Mouse (Mus musculus): ENCODE results near the gene Brinp1.
A peak's percentile ranks its signal among the peaks of the same experiment; 100 is the strongest.
"Not testable (repeated sequence)": the region's sequence is repeated elsewhere in the genome, so short reads cannot be mapped to it uniquely, and the experiment has no call there.

Gene Brinp1

DNA sequence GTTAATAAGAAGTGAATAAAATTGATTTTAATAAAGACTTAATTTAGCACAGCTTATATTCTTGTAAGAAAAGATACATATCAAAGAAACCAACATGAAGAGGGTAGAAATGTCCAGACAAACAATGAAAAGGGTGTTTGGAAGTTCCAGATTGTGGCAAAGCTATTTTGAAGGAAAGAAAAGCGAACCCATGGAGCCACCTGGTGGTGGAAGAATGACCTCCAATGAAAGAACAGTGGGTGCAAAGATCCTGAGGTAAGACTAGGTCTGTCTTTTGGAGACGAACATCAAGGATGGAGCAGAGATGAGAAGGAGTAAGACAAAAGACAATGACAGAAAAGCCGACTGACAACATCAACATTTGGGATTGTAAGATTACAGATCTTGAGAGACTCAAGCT is 108.2 kb downstream of the Brinp1 start:
- DNase-seq (ENCODE audit: low read depth, low spot score) = peak; percentile 52

DNA sequence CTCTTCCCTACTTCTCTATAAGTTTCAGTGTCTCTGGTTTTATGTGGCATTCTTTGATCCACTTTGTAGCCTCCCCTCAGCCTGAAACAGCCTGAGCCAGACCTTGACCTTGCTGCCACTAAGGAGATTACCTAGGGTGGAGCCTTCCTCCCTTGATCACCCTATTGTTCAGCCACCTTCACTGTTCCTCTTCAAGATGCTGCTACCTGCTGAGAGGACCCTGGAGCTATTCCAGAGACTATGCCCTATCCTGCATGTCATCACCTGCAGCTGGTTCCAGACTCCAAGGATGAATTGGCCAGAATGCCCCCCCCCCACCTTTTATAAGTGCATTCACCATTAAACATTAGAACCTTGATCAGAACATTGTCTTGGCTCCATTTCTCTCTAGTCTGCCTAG is 140.2 kb downstream of the Brinp1 start:
- DNase-seq (ENCODE audit: low read depth, low spot score) = not testable (repeated sequence)

DNA sequence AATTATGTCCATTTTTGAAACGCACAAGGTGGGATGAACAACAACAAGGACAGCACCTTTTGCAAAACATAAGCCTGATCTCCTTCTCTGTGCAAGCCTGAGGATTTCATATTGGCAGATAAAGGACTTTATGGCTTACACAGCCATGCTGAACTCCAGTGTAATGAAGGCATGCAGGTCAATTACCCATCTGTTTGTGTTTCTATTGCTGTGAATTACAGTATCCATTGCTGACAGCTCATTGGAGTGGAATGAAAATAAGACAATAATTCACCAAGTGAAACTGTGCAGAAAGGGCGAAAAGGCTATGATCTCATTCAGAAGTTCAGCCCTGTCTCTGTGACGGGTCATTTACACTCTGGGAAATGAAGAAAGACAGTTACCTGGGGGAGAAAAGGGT is 147.7 kb downstream of the Brinp1 start:
- DNase-seq (ENCODE audit: low read depth, low spot score) = peak; percentile 46

DNA sequence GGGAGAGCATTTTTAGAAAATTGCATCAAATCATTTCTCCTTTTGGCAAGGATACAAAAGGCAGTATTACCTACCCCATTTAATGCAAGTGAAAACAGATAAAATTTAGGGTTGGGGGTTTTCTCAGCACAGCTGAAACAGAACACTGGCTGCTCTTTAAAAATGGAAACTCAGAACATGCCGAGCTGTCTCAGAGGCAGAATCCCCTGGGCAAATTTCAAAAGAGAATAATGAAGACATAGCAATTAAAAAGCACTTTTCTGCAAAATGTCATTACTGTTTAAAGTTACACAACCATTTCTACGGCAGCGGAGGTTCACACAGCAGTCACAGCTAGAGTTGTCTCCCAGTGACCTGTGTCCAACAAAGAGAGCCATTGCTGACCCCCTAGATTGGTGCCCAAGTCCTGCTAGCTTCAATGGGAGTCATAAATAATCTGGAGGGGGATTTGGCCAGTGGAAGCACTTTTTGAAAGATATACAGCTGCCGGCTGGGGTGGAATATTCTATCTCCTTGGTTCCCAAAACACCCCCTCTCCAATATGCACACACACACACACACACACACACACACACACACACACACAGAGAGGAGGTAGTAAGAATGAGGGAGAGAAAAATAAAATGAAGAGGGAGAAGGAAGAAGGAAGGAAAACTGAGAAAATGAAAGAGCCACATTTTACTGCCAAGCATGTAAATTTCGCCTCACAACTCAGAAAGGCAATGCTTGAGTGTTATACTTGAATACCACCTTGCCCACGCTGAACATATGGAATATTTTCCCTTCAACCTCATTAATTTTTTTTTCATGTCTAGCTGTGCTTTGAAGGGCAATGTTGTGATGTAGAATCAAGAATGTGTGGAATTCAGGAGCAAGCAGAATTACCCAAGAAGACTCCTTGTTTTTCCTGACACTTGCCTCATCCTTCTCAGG is 152.0 kb downstream of the Brinp1 start:
- DNase-seq (ENCODE audit: low read depth, low spot score) = peak; percentile 79

DNA sequence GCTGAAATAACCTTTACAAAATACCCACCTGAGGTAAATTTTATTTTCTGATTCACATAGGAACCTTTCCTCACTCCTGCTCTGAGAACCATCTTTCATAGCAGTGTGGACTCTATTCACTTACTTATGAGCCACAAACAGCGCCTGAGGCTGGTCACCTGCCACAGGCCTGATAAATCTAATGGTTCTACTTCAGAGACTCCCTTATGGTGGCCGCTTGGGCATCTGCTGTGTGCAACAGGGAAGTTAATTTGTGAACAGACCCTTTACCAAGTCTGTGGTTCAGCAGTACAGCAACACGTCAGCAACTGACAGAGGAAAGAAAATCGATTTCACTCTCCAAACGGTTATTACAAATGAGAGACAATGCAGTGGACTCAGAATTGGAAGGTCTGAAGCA is 164.2 kb downstream of the Brinp1 start:
- DNase-seq (ENCODE audit: low read depth, low spot score) = no peak

DNA sequence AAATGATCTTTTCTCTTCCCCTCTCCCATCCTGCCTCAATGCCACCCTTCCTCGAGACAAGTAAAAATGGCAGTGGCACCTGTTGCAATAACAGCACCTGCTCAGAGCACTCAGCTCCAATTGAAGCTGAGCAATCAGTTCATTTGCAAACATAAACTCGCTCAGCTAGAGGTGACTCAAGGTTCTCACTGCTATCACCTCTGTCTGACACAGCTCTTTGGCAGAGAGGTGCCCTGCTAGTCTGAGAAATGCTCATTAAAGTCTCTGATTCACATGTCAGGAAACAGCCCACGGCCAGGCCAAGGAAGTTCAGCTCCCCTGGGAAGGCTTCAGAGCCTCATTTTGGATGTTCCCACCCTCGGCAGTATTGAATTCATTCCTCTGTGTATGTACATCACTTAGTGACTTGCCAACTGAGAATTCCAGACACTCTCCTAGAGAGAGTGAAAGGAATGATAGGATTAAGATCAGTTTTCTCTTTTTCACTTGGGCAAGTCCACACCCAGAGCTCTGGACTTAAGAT is 165.7 kb downstream of the Brinp1 start:
- DNase-seq (ENCODE audit: low read depth, low spot score) = peak; percentile 72

DNA sequence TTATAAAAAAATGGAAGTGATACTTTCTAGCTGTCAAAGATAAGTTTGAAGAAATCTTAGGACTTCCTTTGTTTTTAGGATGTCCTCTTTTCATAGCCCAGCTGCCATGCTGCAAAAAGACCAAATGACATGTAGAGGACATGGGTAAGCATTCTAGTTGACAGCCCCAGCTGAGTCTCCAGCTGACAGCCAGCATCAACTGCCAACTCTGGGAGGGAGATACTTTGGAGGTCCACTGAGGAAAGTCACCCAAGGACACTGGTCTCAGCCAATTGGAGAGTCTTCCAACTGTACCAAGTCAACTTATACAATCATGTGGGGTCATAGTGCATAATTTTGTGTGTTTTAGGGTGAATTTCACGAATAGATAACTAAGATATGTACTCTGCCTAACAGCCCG is 166.6 kb downstream of the Brinp1 start:
- no peak for DNase-seq (ENCODE audit: low read depth, low spot score)

DNA sequence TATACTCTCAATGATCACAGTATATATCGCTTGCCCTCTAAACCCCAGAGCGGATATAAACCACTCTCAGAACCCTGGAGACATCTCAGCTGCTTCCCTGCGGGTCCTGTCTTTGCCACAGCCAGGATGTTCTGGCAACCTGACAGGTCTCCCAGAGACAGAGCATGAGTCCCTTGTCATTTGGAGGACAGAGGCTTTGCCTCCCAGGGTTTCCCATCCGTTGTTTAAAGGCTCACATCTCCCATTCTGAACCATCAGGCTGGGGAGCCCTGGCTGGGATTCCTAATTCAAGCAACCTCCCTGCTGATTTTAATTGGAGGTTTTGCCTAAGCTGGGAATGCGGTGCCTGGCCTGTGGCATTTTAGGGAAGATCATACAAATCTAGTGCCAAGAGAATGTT is 185.9 kb downstream of the Brinp1 start:
- peak; percentile 90 for DNase-seq (ENCODE audit: low read depth, low spot score)

DNA sequence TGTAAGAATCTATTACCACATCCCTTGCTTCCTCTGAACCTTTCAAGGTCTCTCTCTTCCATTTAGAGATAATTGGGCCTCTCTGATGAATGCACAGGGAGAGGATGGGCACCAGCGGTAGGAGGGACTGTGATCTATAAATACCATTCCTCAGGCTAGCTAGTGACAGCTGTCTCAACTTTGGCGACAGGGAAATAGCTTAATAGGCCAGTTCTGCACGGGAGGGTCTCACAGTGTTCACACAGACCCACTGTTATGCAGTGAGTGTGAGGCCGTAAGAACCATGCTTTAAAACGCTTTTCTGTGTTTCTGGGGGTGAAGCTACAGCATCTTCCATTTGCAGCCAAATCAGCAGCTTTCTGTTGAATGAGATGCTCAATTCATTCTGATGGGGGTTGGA is 186.8 kb downstream of the Brinp1 start:
- DNase-seq (ENCODE audit: low read depth, low spot score) = peak; percentile 41

DNA sequence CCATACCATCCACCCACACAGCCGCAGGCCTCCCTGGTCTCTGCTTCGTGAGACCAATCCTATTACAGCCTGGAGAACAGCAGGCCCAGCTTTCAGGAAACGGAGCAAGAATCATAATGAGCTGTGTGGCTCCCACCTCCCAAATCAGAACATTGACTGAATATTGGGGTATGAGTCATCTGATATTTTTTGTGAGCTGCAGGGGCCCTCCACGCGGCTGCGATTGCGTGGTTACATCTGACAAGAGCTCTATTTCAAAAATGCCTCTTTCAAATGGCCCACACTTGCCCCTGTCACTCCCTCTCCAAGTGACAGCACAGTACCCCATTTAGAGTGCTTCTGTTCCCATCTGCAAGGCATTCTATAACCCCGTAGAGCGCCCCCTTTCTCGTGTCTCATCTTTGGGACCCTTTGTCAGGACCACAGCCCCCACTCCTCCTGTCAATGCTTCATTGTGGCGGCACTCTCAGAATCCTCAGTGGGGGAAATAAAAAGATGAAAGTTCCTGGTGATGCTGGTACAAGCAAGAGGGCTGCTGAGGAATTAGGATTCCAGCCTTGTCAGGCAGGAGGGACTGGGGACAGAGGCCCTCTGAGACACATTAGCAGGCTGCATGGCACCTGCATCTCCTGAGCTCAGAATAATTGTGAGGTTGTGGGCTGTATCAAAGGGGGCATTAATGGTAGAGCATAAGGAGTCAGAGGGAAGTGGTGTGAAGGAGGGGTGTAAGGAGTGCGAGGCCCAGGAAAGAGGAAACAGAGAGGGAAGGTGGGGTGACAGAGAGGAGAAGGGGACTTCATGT is 188.2 kb downstream of the Brinp1 start:
- peak; percentile 76 for DNase-seq (ENCODE audit: low read depth, low spot score)

DNA sequence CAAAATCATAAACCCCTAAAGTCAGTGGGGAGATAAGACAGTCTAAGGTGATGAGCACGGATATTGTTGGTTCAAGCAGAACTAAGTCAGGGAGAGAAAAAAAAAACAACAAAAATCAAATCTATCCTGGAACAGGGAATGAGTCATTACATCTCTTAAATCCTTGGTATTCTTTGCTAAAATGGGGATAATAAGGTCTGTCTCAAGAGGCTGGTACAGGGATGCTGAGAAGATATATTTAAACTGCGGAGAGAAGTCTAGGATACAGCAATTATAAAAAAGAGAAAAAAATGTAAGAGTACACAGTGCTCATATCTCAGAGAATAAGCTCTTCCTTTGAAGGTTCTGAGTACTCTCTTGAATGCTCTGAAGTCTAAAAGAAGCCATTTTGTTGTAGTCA is 189.3 kb downstream of the Brinp1 start:
- DNase-seq (ENCODE audit: low read depth, low spot score) = peak; percentile 59

DNA sequence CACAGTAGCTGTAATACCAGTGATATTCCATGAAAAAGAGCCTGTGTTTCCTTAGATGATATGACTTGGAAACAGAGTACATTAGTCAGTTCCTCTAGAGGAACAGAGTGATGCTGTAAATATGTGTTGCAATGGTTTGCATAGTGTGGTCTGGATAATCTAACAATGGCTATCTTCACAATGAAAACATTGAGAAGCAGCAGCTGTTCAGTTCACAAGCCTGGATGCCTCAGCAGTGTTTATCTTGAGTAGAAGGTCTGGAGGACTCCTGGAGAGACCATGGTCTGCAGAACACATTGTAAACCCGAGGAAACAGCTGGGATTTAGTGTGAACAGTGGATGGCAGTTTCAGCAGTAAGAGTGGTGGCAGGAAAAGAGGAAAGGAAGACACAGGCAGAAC is 233.2 kb downstream of the Brinp1 start:
- DNase-seq (ENCODE audit: low read depth, low spot score) = peak; percentile 2

All from brain, adult 2 months (tissue).